Mouse (Mus musculus) lung, postnatal 4 days (tissue): ENCODE results near the gene Mroh8.
"Not testable (repeated sequence)": the region's sequence is repeated elsewhere in the genome, so short reads cannot be mapped to it uniquely, and the experiment has no call there.

Experiments used
- DNase-seq, 2 experiments: peaks; one replicate each; pipeline ENCODE4 v3.0.0; 2021

Gene Mroh8

GRCm38 (mm10) chr2:157287542-157287941 lies 8.2 kb upstream of the Mroh8 start:
- DNase-seq, result peak; percentile 40 to 56

- no peak for DNase-seq
Measured at GRCm38 (mm10) chr2:157283321-157283720, 4.0 kb upstream of the Mroh8 start.

- DNase-seq, result peak; percentile 98
Measured at GRCm38 (mm10) chr2:157278717-157279415, 483 bp downstream of the Mroh8 start, which contains the start of gene Rpn2. Gene Rpn2 (plus strand): TSS chr2:157279017.

GRCm38 (mm10) chr2:157263832-157264231 lies 15.5 kb downstream of the Mroh8 start:
- DNase-seq, result no peak

GRCm38 (mm10) chr2:157263101-157263500 lies 16.2 kb downstream of the Mroh8 start:
- DNase-seq, result no peak

GRCm38 (mm10) chr2:157262506-157262905 lies 16.8 kb downstream of the Mroh8 start:
- DNase-seq, result no peak

- no peak for DNase-seq
Measured at GRCm38 (mm10) chr2:157261930-157262329, 17.4 kb downstream of the Mroh8 start.

GRCm38 (mm10) chr2:157259720-157260119 lies 19.6 kb downstream of the Mroh8 start:
- DNase-seq, result peak; percentile 60 to 76

GRCm38 (mm10) chr2:157248111-157248510 lies 31.2 kb downstream of the Mroh8 start:
- no peak for DNase-seq

GRCm38 (mm10) chr2:157245603-157246002 lies 33.7 kb downstream of the Mroh8 start:
- DNase-seq, result no peak

GRCm38 (mm10) chr2:157245001-157245400 lies 34.3 kb downstream of the Mroh8 start:
- DNase-seq, result no peak

- DNase-seq, result no peak
Measured at GRCm38 (mm10) chr2:157235946-157236345, 43.4 kb downstream of the Mroh8 start.

- DNase-seq, result not testable (repeated sequence)
Measured at GRCm38 (mm10) chr2:157221916-157222315, 57.4 kb downstream of the Mroh8 start.

GRCm38 (mm10) chr2:157220108-157220507 lies 59.2 kb downstream of the Mroh8 start:
- no peak for DNase-seq

GRCm38 (mm10) chr2:157211731-157212130 lies 67.6 kb downstream of the Mroh8 start:
- DNase-seq, result no peak

GRCm38 (mm10) chr2:157204366-157205218 lies 74.8 kb downstream of the Mroh8 start, which contains the start of gene Rbl1:
Gene Rbl1 (minus strand): TSS chr2:157204534.
- peak; percentile 94 for DNase-seq

- peak; percentile 52 to 58 for DNase-seq
Measured at GRCm38 (mm10) chr2:157203459-157204365, 75.6 kb downstream of the Mroh8 start.

- no peak for DNase-seq
Measured at GRCm38 (mm10) chr2:157203026-157203425, 76.3 kb downstream of the Mroh8 start.

GRCm38 (mm10) chr2:157202361-157202760 lies 77.0 kb downstream of the Mroh8 start:
- DNase-seq, result no peak

GRCm38 (mm10) chr2:157201081-157201830 lies 78.1 kb downstream of the Mroh8 start:
- DNase-seq, result peak; percentile 46 to 61

GRCm38 (mm10) chr2:157198405-157198804 lies 80.9 kb downstream of the Mroh8 start:
- not testable (repeated sequence) for DNase-seq

- DNase-seq, result no peak
Measured at GRCm38 (mm10) chr2:157190651-157191050, 88.7 kb downstream of the Mroh8 start.
